Mouse (Mus musculus): ENCODE measurements around the gene Sycp3.

- TF ChIP-seq TAL1 (IDR thresholded peaks at IDR 0.05; ENCODE audit: low read length) (no peak), GATA1 (IDR thresholded peaks at IDR 0.05; ENCODE audit: low read length) (no peak)
Observed at GRCm38 (mm10) chr10:88417686-88418085, 41.7 kb upstream of the Sycp3 start.
